Mouse (Mus musculus) ES-Bruce4 (cell line): ENCODE data around the gene St3gal3.

Experiments used
- CTCF ChIP-seq: IDR thresholded peaks from one replicate; pipeline ENCODE4 v1.8.1; 2011; ENCODE audit warnings: low read depth, low read length
- EP300 ChIP-seq: IDR thresholded peaks from 2 replicates; pipeline ENCODE4 v1.6.1; 2011; ENCODE audit warnings: low read depth, low read length; ENCODE audit not compliant: insufficient read depth
- POLR2A ChIP-seq: IDR thresholded peaks from one replicate; pipeline ENCODE4 v1.8.1; 2011; ENCODE audit warnings: low read length; ENCODE audit not compliant: insufficient read depth

DNA sequence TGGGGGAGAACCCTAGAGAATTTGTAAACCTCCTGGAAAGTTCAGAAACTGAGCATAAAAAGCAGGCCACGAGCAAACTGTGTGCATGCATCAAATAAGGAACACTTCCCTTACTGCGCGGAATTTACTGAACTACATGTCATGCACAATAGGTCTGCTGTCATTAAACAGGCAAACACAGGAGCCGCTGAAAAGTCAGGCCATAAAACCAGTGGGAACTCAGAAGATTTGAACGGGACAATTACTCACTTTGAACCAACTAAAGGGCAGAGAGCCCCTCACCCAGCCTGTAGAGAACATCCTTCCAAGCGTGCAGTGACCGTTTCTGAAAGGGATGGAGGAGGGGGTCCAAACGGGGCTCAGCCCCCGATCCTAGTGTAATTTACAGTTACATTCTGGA, 93.6 kb downstream of the St3gal3 start:
- TF ChIP-seq POLR2A (no peak), CTCF (no peak), EP300 (no peak)
